Mouse (Mus musculus) forebrain, embryonic 12.5 days (tissue): Measurements from ENCODE around the gene Lemd1. TPM values are rescaled to one million over a fixed set of nuclear protein-coding genes. Genes with fewer than 3 reads are reported as not detected.

Experiments
- ATAC-seq: fragments of 200-750 bp; cut with Nextera tagmentation; 2 replicates; pipeline ENCODE4 v1.8.0; 2017; ENCODE audit warnings: moderate TSS enrichment; ENCODE audit not compliant: low FRiP score
- H3K27ac ChIP-seq: fragments of 300-500 bp; sonication (generic); 2 replicates; pipeline ENCODE4 v1.5.1; 2016; ENCODE audit warnings: mild to moderate bottlenecking
- H3K27me3 ChIP-seq: fragments of 300-500 bp; sonication (generic); 2 replicates; pipeline ENCODE4 v1.6.1; 2016; ENCODE audit warnings: mild to moderate bottlenecking
- H3K36me3 ChIP-seq: fragments of 300-500 bp; sonication (generic); replicated peaks from 2 replicates; pipeline ENCODE4 v1.6.1; 2016; ENCODE audit warnings: mild to moderate bottlenecking
- H3K4me1 ChIP-seq: fragments of 300-500 bp; sonication (generic); 2 replicates; pipeline ENCODE4 v1.6.1; 2016
- H3K4me2 ChIP-seq: fragments of 300-500 bp; sonication (generic); 2 replicates; pipeline ENCODE4 v1.6.1; 2016; ENCODE audit warnings: mild to moderate bottlenecking, moderate library complexity
- H3K4me3 ChIP-seq: fragments of 300-500 bp; sonication (generic); replicated peaks from 2 replicates; pipeline ENCODE4 v1.5.1; 2016; ENCODE audit warnings: mild to moderate bottlenecking
- H3K9ac ChIP-seq: fragments of 300-500 bp; sonication (generic); 2 replicates; pipeline ENCODE4 v1.6.1; 2016; ENCODE audit warnings: mild to moderate bottlenecking
- H3K9me3 ChIP-seq: fragments of 300-500 bp; sonication (generic); 2 replicates; pipeline ENCODE4 v1.6.1; 2016
- WGBS: fragments of 180-500 bp; shearing (Covaris S2); methylation state at CpG from one replicate; pipeline ENCODE4 v1.1.7; 2016; 5-methylcytosine and 5-hydroxymethylcytosine counted together
- polyA plus RNA-seq: library from polyadenylated mRNA; unstranded; fragments of >200 nt; fragmentation: Nextera tagmentation; extraction: Ambion mirVana; gene quantifications from 2 replicates; pipeline ENCODE4 v1.2.1, GENCODE M21; 2016

Lemd1 gene
- polyA plus RNA-seq, 1 experiment from 2014 or later = 12.3 TPM

GRCm38 (mm10) chr1:132197666-132198065, 6.4 kb downstream of the Lemd1 start:
- H3K27ac ChIP-seq = peak overlapping the region; percentile 87
- ATAC-seq = peak; percentile 20; the same call in 1 of the 2 replicates
- peaks cover 7% of the 10 kb centered on the region; the same call in 1 of the 2 replicates for H3K27me3 ChIP-seq
- no peak overlapping the region; the same call in 1 of the 2 replicates for H3K9ac ChIP-seq
- no peak overlapping the region for H3K4me3 ChIP-seq
- 1% methylated on average over 9 of the region's 9 CpGs for WGBS
- H3K4me1 ChIP-seq = peaks cover 100% of the 10 kb centered on the region
- no peaks in the 10 kb centered on the region for H3K36me3 ChIP-seq
- H3K9me3 ChIP-seq = no peaks in the 10 kb centered on the region
- peak overlapping the region; percentile 71 for H3K4me2 ChIP-seq

- Histone ChIP-seq H3K36me3 (no peaks in the 10 kb centered on the region), H3K4me1 (peaks cover 99% of the 10 kb centered on the region), H3K4me3 (no peak overlapping the region), H3K9me3 (no peaks in the 10 kb centered on the region), H3K27me3 (peaks cover 7% of the 10 kb centered on the region; the same call in 1 of the 2 replicates), H3K9ac (0 out of 2 replicates have a peak overlapping the region, but pooled peaks have one; percentile 29), H3K4me2 (peak overlapping the region; percentile 71; the same call in 1 of the 2 replicates), H3K27ac (peak overlapping the region; percentile 87; the same call in 1 of the 2 replicates)
- no peak for ATAC-seq
- 76% methylated on average over 16 of the region's 16 CpGs for WGBS
These were observed 7.3 kb downstream of the Lemd1 start for GRCm38 (mm10) chr1:132198401-132199071.

GRCm38 (mm10) chr1:132199244-132199643, 8.0 kb downstream of the Lemd1 start:
- ATAC-seq = no peak
- H3K4me2 ChIP-seq = no peak overlapping the region
- peaks cover 7% of the 10 kb centered on the region; the same call in 1 of the 2 replicates for H3K27me3 ChIP-seq
- WGBS = 62% methylated on average over 6 of the region's 6 CpGs
- no peak overlapping the region for H3K4me3 ChIP-seq
- no peak overlapping the region; the same call in 1 of the 2 replicates for H3K9ac ChIP-seq
- no peaks in the 10 kb centered on the region for H3K36me3 ChIP-seq
- no peaks in the 10 kb centered on the region for H3K9me3 ChIP-seq
- H3K4me1 ChIP-seq = peaks cover 92% of the 10 kb centered on the region
- peak overlapping the region; percentile 87 for H3K27ac ChIP-seq

- Histone ChIP-seq H3K27ac (peak overlapping the region; percentile 87), H3K27me3 (peaks cover 4% of the 10 kb centered on the region; the same call in 1 of the 2 replicates), H3K9me3 (no peaks in the 10 kb centered on the region), H3K9ac (no peak overlapping the region), H3K4me2 (peak overlapping the region; percentile 37), H3K4me3 (0 out of 2 replicates have a peak overlapping the region, but pooled peaks have one; percentile 5), H3K4me1 (peaks cover 86% of the 10 kb centered on the region), H3K36me3 (no peaks in the 10 kb centered on the region)
- no peak for ATAC-seq
- WGBS = 8% methylated on average over 12 of the region's 12 CpGs
These were observed 8.7 kb downstream of the Lemd1 start for GRCm38 (mm10) chr1:132199934-132200333.

- Histone ChIP-seq H3K36me3 (no peaks in the 10 kb centered on the region), H3K9ac (peak overlapping the region; percentile 8), H3K27ac (peak overlapping the region; percentile 87), H3K4me2 (peak overlapping the region; percentile 37), H3K27me3 (peaks cover 4% of the 10 kb centered on the region; the same call in 1 of the 2 replicates), H3K4me3 (peak overlapping the region; percentile 26), H3K9me3 (no peaks in the 10 kb centered on the region), H3K4me1 (peaks cover 84% of the 10 kb centered on the region)
- peak; percentile 80 for ATAC-seq
- WGBS = 2% methylated on average over 11 of the region's 11 CpGs
These were observed 9.6 kb downstream of the Lemd1 start for GRCm38 (mm10) chr1:132200562-132201510.

- Histone ChIP-seq H3K4me1 (peaks cover 84% of the 10 kb centered on the region), H3K9me3 (no peaks in the 10 kb centered on the region), H3K4me3 (peak overlapping the region; percentile 26), H3K27ac (peak overlapping the region; percentile 87), H3K9ac (peak overlapping the region; percentile 8), H3K36me3 (no peaks in the 10 kb centered on the region), H3K27me3 (peaks cover 4% of the 10 kb centered on the region; the same call in 1 of the 2 replicates), H3K4me2 (peak overlapping the region; percentile 37)
- WGBS = 7% methylated on average over 4 of the region's 4 CpGs
- ATAC-seq = no peak
These were observed 10.3 kb downstream of the Lemd1 start for GRCm38 (mm10) chr1:132201511-132201860.

- Histone ChIP-seq H3K9me3 (no peaks in the 10 kb centered on the region), H3K4me1 (peaks cover 79% of the 10 kb centered on the region), H3K9ac (peak overlapping the region; percentile 8; the same call in 1 of the 2 replicates), H3K36me3 (no peaks in the 10 kb centered on the region), H3K27ac (peak overlapping the region; percentile 87), H3K4me2 (peak overlapping the region; percentile 37; the same call in 1 of the 2 replicates), H3K4me3 (0 out of 2 replicates have a peak overlapping the region, but pooled peaks have one; percentile 26), H3K27me3 (peaks cover 4% of the 10 kb centered on the region; the same call in 1 of the 2 replicates)
- 51% methylated on average over 2 of the region's 2 CpGs for WGBS
- no peak for ATAC-seq
These were observed 10.7 kb downstream of the Lemd1 start for GRCm38 (mm10) chr1:132201936-132202335.

- H3K9ac ChIP-seq = no peak overlapping the region
- peaks cover 78% of the 10 kb centered on the region for H3K4me1 ChIP-seq
- no peaks in the 10 kb centered on the region; the same call in 1 of the 2 replicates for H3K27me3 ChIP-seq
- no peak for ATAC-seq
- peak overlapping the region; percentile 87; the same call in 1 of the 2 replicates for H3K27ac ChIP-seq
- no peaks in the 10 kb centered on the region for H3K9me3 ChIP-seq
- H3K36me3 ChIP-seq = no peaks in the 10 kb centered on the region
- H3K4me2 ChIP-seq = no peak overlapping the region
- 94% methylated on average over 5 of the region's 5 CpGs for WGBS
- H3K4me3 ChIP-seq = no peak overlapping the region
These were observed 11.5 kb downstream of the Lemd1 start for GRCm38 (mm10) chr1:132202771-132203170.

- no peak overlapping the region for H3K4me3 ChIP-seq
- peaks cover 6% of the 10 kb centered on the region; the same call in 1 of the 2 replicates for H3K27me3 ChIP-seq
- no peak overlapping the region for H3K27ac ChIP-seq
- no peak overlapping the region for H3K9ac ChIP-seq
- H3K36me3 ChIP-seq = no peaks in the 10 kb centered on the region
- H3K9me3 ChIP-seq = no peaks in the 10 kb centered on the region
- H3K4me1 ChIP-seq = peaks cover 73% of the 10 kb centered on the region
- 63% methylated on average over 5 of the region's 5 CpGs for WGBS
- ATAC-seq = no peak
- H3K4me2 ChIP-seq = no peak overlapping the region
These were observed 14.7 kb downstream of the Lemd1 start for GRCm38 (mm10) chr1:132205958-132206357.

GRCm38 (mm10) chr1:132206828-132207227, 15.6 kb downstream of the Lemd1 start:
- no peak overlapping the region for H3K4me3 ChIP-seq
- 83% methylated on average over 3 of the region's 3 CpGs for WGBS
- H3K9ac ChIP-seq = no peak overlapping the region
- no peaks in the 10 kb centered on the region for H3K36me3 ChIP-seq
- H3K27ac ChIP-seq = no peak overlapping the region
- H3K27me3 ChIP-seq = peaks cover 8% of the 10 kb centered on the region; the same call in 1 of the 2 replicates
- H3K4me1 ChIP-seq = peaks cover 73% of the 10 kb centered on the region
- no peak overlapping the region for H3K4me2 ChIP-seq
- no peaks in the 10 kb centered on the region for H3K9me3 ChIP-seq
- no peak for ATAC-seq

- H3K9ac ChIP-seq = 0 out of 2 replicates have a peak overlapping the region, but pooled peaks have one; percentile 3
- peaks cover 74% of the 10 kb centered on the region for H3K4me1 ChIP-seq
- no peak for ATAC-seq
These were observed 16.9 kb downstream of the Lemd1 start for GRCm38 (mm10) chr1:132208154-132208553.

More at GRCm38 (mm10) chr1:132208154-132208553, 16.9 kb downstream of the Lemd1 start:
- Histone ChIP-seq H3K36me3 (no peaks in the 10 kb centered on the region), H3K4me3 (no peak overlapping the region), H3K27ac (peak overlapping the region; percentile 60; the same call in 1 of the 2 replicates), H3K4me2 (no peak overlapping the region), H3K9me3 (no peaks in the 10 kb centered on the region), H3K27me3 (peaks cover 8% of the 10 kb centered on the region; the same call in 1 of the 2 replicates)
- WGBS = 18% methylated on average over 4 of the region's 4 CpGs
